ENCODE assay signal across 7 mouse cellular contexts in the genomic region with DNA sequence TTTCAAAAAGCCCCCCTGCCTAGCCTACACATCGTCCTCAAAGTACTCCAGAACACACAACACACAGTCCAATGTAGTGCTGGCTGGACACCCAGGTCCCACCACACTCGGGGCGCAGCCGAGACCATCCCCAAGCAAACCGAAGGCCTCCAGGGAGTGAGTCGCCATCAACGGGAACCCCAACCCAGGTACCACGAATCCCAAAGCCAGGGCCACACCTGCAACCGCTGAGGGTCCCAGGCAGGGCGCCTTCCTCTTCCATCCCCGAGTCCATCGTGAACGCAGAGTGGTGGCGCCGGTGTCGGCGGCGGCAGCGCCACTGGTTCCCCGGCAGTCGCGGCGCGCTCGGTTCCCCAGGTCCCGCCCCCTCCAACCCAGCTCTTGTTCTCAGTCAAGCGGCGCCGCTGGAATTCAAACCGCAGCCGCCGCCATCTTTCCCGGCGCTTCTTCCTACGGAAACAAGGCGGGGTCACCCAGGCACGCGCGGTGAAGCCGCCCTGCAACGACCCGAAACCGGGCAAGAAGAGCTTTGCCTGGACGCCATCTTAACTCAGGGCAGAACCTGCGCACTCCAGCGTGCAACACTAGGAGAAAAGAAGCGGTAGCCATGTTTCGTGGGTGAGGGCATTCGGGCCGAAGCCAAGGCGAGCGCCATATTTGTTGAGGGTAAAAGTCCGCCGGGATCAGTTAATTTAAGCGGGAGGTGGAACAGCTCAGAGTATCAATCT. TPM values are rescaled to one million over a fixed set of nuclear protein-coding genes. Genes with fewer than 3 reads are reported as not detected.
DNase-seq lines count a peak whose midpoint lies in the region; ATAC-seq lines count a peak whose summit lies in the region.

A gene (minus strand): TSS at position 450 of the 728 bp plus-strand sequence.

- no peaks in the 10 kb centered on the region for H3K9me3 ChIP-seq in intestine, embryonic 16.5 days (ENCODE audit: control insufficient read depth, low read length)
- no peaks in the 10 kb centered on the region for H3K9me3 ChIP-seq in midbrain, embryonic 11.5 days (ENCODE audit: control insufficient read depth, low read length)

- no peaks in the 10 kb centered on the region for H3K27me3 ChIP-seq in intestine, embryonic 16.5 days (replicated peaks; ENCODE audit: control insufficient read depth, insufficient read depth, low read length)
- no peaks in the 10 kb centered on the region for H3K27me3 ChIP-seq in midbrain, embryonic 11.5 days (ENCODE audit: control insufficient read depth, insufficient read depth, low read length)

- peak within 1 kb of the TSS; percentile 84 for H3K4me3 ChIP-seq in intestine, embryonic 16.5 days (ENCODE audit: low read length)
- peak within 1 kb of the TSS; percentile 66 for H3K4me3 ChIP-seq in midbrain, embryonic 11.5 days (ENCODE audit: low read depth, low read length)

- under 1% methylated on average over 55 of the region's 55 CpGs for WGBS in intestine, embryonic 16.5 days
- WGBS in midbrain, embryonic 11.5 days, result under 1% methylated on average over 55 of the region's 55 CpGs

- peak within 1 kb of the TSS; percentile 68 for H3K4me2 ChIP-seq in intestine, embryonic 16.5 days (ENCODE audit: low read depth, low read length)
- peak within 1 kb of the TSS; percentile 50 for H3K4me2 ChIP-seq in midbrain, embryonic 11.5 days

- DNase-seq in adrenal gland, adult 8-10 months, result peak; percentile 97
- DNase-seq in embryo, embryonic 9.5 days (ENCODE audit: extremely low spot score), result peak; percentile 96
- peak; percentile 91 to 94 for DNase-seq in gastrocnemius, postnatal 4 days (ENCODE audit: low spot score in 2 of 2)
- peak; percentile 97 for DNase-seq in left cerebral cortex, postnatal 36 days (ENCODE audit: low spot score in 2 of 2)
- peak; percentile 98 for DNase-seq in midbrain, embryonic 11.5 days (ENCODE audit: low spot score, missing footprints)
- DNase-seq in skeletal muscle tissue, adult 2 months (ENCODE audit: low read depth, low spot score), result peak; percentile 95

- H3K36me3 ChIP-seq in intestine, embryonic 16.5 days (ENCODE audit: control insufficient read depth, insufficient read depth, low read length), result no peaks in the 10 kb centered on the region
- no peaks in the 10 kb centered on the region for H3K36me3 ChIP-seq in midbrain, embryonic 11.5 days (ENCODE audit: control insufficient read depth, insufficient read depth, low read length)

- peak within 1 kb of the TSS; percentile 86 for H3K9ac ChIP-seq in intestine, embryonic 16.5 days (ENCODE audit: low read depth, low read length)
- peak within 1 kb of the TSS; percentile 76 for H3K9ac ChIP-seq in midbrain, embryonic 11.5 days (ENCODE audit: low read length)

- H3K4me1 ChIP-seq in intestine, embryonic 16.5 days (ENCODE audit: control insufficient read depth, insufficient read depth, low read length), result peaks cover 9% of the 10 kb centered on the region
- H3K4me1 ChIP-seq in midbrain, embryonic 11.5 days (ENCODE audit: control insufficient read depth, insufficient read depth, low read length), result peaks cover 15% of the 10 kb centered on the region

- intact Hi-C loops in left cerebral cortex, postnatal 36 days (cut with DNase I), result no loop called here

- peak within 1 kb of the TSS; percentile 43; the same call in 1 of the 2 replicates for H3K27ac ChIP-seq in intestine, embryonic 16.5 days (ENCODE audit: low read length)
- peak within 1 kb of the TSS; percentile 71 for H3K27ac ChIP-seq in midbrain, embryonic 11.5 days (ENCODE audit: low read depth, low read length)

- peak; percentile 99 for ATAC-seq in intestine, embryonic 16.5 days
- ATAC-seq in midbrain, embryonic 11.5 days (ENCODE audit: low FRiP score), result peak; percentile 97

RNA-seq across cellular contexts. Expression of the gene that starts here (rescaled TPM):
- total RNA-seq in adrenal gland, adult 8-10 months (2022), result 10 to 100 TPM; 24.7 to 54.6 (median 39.0) TPM
- 10 to 100 TPM; 17.7 to 18.1 TPM for total RNA-seq in gastrocnemius, postnatal 4 days (2021)
- 8.5 and 8.6 TPM in 2 replicates for polyA plus RNA-seq in intestine, embryonic 16.5 days (2015; fragmentation: Nextera tagmentation; extraction: Ambion mirVana)
- 10 to 100 TPM in 1 of 2 experiments, 1 to 10 TPM in 1; 6.8 to 10.0 TPM for total RNA-seq in left cerebral cortex, postnatal 36 days (2021)
- 18.7 and 19.1 TPM in 2 replicates for polyA plus RNA-seq in midbrain, embryonic 11.5 days (2014; fragmentation: Nextera tagmentation; extraction: Ambion mirVana)

Comparison
In these comparisons a context has a peak if more than half of its experiments do, and no peak if none do; other contexts are left out.
1. Peak in every context shown above with its lines: DNase-seq, ATAC-seq, H3K4me3 ChIP-seq and H3K27ac ChIP-seq.